Mouse (Mus musculus): Measurements from ENCODE around the gene Adgrg7.

Adgrg7 gene

GRCm38 (mm10) chr16:56715608-56716007 is 80.0 kb downstream of the Adgrg7 start:
- in situ Hi-C loops (cut with MboI, MseI): loop anchor here (25.0 kb wide), 2 partner anchors 778 to 897 kb away; partner anchors contain the start of genes Cep97 and Cmss1

- in situ Hi-C loops (cut with MboI, MseI): loop anchor here (5.0 to 25.0 kb wide), 3 partner anchors 678 to 902 kb away; partner anchors contain the start of genes Cep97 and Cmss1
Measured at GRCm38 (mm10) chr16:56710071-56710470, 85.6 kb downstream of the Adgrg7 start.

- in situ Hi-C loops (cut with MboI, MseI): loop anchor here (25.0 kb wide), 2 partner anchors 768 to 907 kb away; partner anchors contain the start of genes Cep97 and Cmss1
Measured at GRCm38 (mm10) chr16:56705731-56706130, 89.9 kb downstream of the Adgrg7 start.

GRCm38 (mm10) chr16:56700898-56701297 is 94.8 kb downstream of the Adgrg7 start:
- in situ Hi-C loops (cut with MboI, MseI): loop anchor here (25.0 kb wide), 2 partner anchors 764 to 911 kb away; partner anchors contain the start of genes Cep97 and Cmss1

GRCm38 (mm10) chr16:56696448-56696847 is 99.2 kb downstream of the Adgrg7 start:
- in situ Hi-C loops (cut with MboI, MseI): no loop called here

- in situ Hi-C loops (cut with MboI, MseI): no loop called here
Measured at GRCm38 (mm10) chr16:56690715-56691114, 104.9 kb downstream of the Adgrg7 start.

GRCm38 (mm10) chr16:56686747-56687146 is 108.9 kb downstream of the Adgrg7 start:
- in situ Hi-C loops (cut with MboI, MseI): no loop called here

GRCm38 (mm10) chr16:56681010-56681645 is 114.5 kb downstream of the Adgrg7 start:
- in situ Hi-C loops (cut with MboI, MseI): no loop called here

- in situ Hi-C loops (cut with MboI, MseI): no loop called here
Measured at GRCm38 (mm10) chr16:56677146-56677545, 118.5 kb downstream of the Adgrg7 start.
